Mouse (Mus musculus) E14TG2a.4 (cell line): Measurements from ENCODE around the gene Cadm2.

Source experiments
- H3K27me3 ChIP-seq: 2 replicates; pipeline ENCODE4 v1.6.1; 2014; ENCODE audit warnings: low read length, control low read depth; ENCODE audit not compliant: insufficient read depth
- H3K36me3 ChIP-seq: 2 replicates; pipeline ENCODE4 v1.6.1; 2014; ENCODE audit warnings: low read length, control low read depth; ENCODE audit not compliant: insufficient read depth
- H3K4me1 ChIP-seq: replicated peaks from 2 replicates; pipeline ENCODE4 v1.6.1; 2014; ENCODE audit warnings: low read depth, low read length, control low read depth
- H3K4me3 ChIP-seq: replicated peaks from 2 replicates; pipeline ENCODE4 v1.5.1; 2014; ENCODE audit warnings: mild to moderate bottlenecking, low read length
- H3K9me3 ChIP-seq: 2 replicates; pipeline ENCODE4 v1.6.1; 2014; ENCODE audit warnings: low read length, control low read depth
- CTCF ChIP-seq: conservative IDR thresholded peaks from 2 replicates; pipeline ENCODE4 v1.5.1; 2014; ENCODE audit warnings: low read length
- NANOG ChIP-seq: IDR thresholded peaks from 2 replicates; pipeline ENCODE4 v1.6.1; 2014; ENCODE audit warnings: borderline replicate concordance, low read length, mixed read lengths
- POU5F1 ChIP-seq: IDR thresholded peaks from 2 replicates; pipeline ENCODE4 v1.6.1; 2014; ENCODE audit warnings: low read length, borderline replicate concordance

The Cadm2 gene

GRCm38 (mm10) chr16:67575557-67575956 lies 45.2 kb downstream of the Cadm2 start:
- Histone ChIP-seq H3K9me3 (no peaks in the 10 kb centered on the region), H3K4me3 (no peak overlapping the region), H3K36me3 (no peaks in the 10 kb centered on the region), H3K27me3 (no peaks in the 10 kb centered on the region), H3K4me1 (no peaks in the 10 kb centered on the region)
- TF ChIP-seq POU5F1 (no peak), NANOG (no peak), CTCF (no peak)

- Histone ChIP-seq H3K4me3 (no peak overlapping the region), H3K9me3 (no peaks in the 10 kb centered on the region), H3K4me1 (no peaks in the 10 kb centered on the region), H3K36me3 (no peaks in the 10 kb centered on the region), H3K27me3 (no peaks in the 10 kb centered on the region)
- TF ChIP-seq POU5F1 (no peak), CTCF (no peak), NANOG (no peak)
These were observed 93.7 kb downstream of the Cadm2 start for GRCm38 (mm10) chr16:67526992-67527391.

- no peaks in the 10 kb centered on the region for H3K9me3 ChIP-seq
- H3K4me1 ChIP-seq: no peaks in the 10 kb centered on the region
- TF ChIP-seq NANOG (no peak), POU5F1 (no peak), CTCF (no peak)
- H3K36me3 ChIP-seq: no peaks in the 10 kb centered on the region
- no peaks in the 10 kb centered on the region for H3K27me3 ChIP-seq
- no peak overlapping the region for H3K4me3 ChIP-seq
These were observed 95.8 kb downstream of the Cadm2 start for GRCm38 (mm10) chr16:67524878-67525277.

GRCm38 (mm10) chr16:67518311-67518710 lies 102.4 kb downstream of the Cadm2 start:
- TF ChIP-seq CTCF (no peak), NANOG (no peak), POU5F1 (no peak)
- Histone ChIP-seq H3K4me1 (no peaks in the 10 kb centered on the region), H3K27me3 (no peaks in the 10 kb centered on the region), H3K4me3 (no peak overlapping the region), H3K9me3 (no peaks in the 10 kb centered on the region), H3K36me3 (no peaks in the 10 kb centered on the region)

- no peak overlapping the region for H3K4me3 ChIP-seq
- no peaks in the 10 kb centered on the region for H3K4me1 ChIP-seq
- H3K36me3 ChIP-seq: no peaks in the 10 kb centered on the region
- H3K9me3 ChIP-seq: no peaks in the 10 kb centered on the region
- TF ChIP-seq POU5F1 (no peak), CTCF (no peak), NANOG (no peak)
- no peaks in the 10 kb centered on the region for H3K27me3 ChIP-seq
These were observed 105.2 kb downstream of the Cadm2 start for GRCm38 (mm10) chr16:67515549-67515948.

- Histone ChIP-seq H3K4me1 (no peaks in the 10 kb centered on the region), H3K27me3 (no peaks in the 10 kb centered on the region), H3K4me3 (no peak overlapping the region), H3K36me3 (no peaks in the 10 kb centered on the region), H3K9me3 (no peaks in the 10 kb centered on the region)
- TF ChIP-seq NANOG (no peak), CTCF (no peak), POU5F1 (no peak)
These were observed 111.6 kb downstream of the Cadm2 start for GRCm38 (mm10) chr16:67509079-67509478.

GRCm38 (mm10) chr16:67482542-67482941 lies 138.2 kb downstream of the Cadm2 start:
- no peaks in the 10 kb centered on the region for H3K9me3 ChIP-seq
- H3K36me3 ChIP-seq: no peaks in the 10 kb centered on the region
- H3K27me3 ChIP-seq: no peaks in the 10 kb centered on the region
- no peak for TF ChIP-seq CTCF
- no peak for TF ChIP-seq NANOG
- no peaks in the 10 kb centered on the region for H3K4me1 ChIP-seq
- no peak overlapping the region for H3K4me3 ChIP-seq

GRCm38 (mm10) chr16:67467041-67467440 lies 153.7 kb downstream of the Cadm2 start:
- Histone ChIP-seq H3K4me1 (no peaks in the 10 kb centered on the region), H3K36me3 (no peaks in the 10 kb centered on the region), H3K27me3 (no peaks in the 10 kb centered on the region), H3K4me3 (no peak overlapping the region), H3K9me3 (no peaks in the 10 kb centered on the region)
- TF ChIP-seq POU5F1: no peak
- no peak for TF ChIP-seq NANOG
- no peak for TF ChIP-seq CTCF

GRCm38 (mm10) chr16:67436301-67436700 lies 184.4 kb downstream of the Cadm2 start:
- Histone ChIP-seq H3K4me1 (no peaks in the 10 kb centered on the region), H3K27me3 (no peaks in the 10 kb centered on the region), H3K36me3 (no peaks in the 10 kb centered on the region), H3K9me3 (no peaks in the 10 kb centered on the region), H3K4me3 (no peak overlapping the region)
- no peak for TF ChIP-seq NANOG
- no peak for TF ChIP-seq CTCF
- TF ChIP-seq POU5F1: no peak
